Mouse (Mus musculus) embryonic facial prominence, embryonic 13.5 days (tissue): Measurements from ENCODE around the gene Lmntd1. TPM values are rescaled to one million over a fixed set of nuclear protein-coding genes. Genes with fewer than 3 reads are reported as not detected.

Experiments used
- ATAC-seq: fragments of 200-750 bp; cut with Nextera tagmentation; 2 replicates; pipeline ENCODE4 v1.8.0; 2017; ENCODE audit warnings: low read depth; ENCODE audit not compliant: insufficient number of reproducible peaks, insufficient read depth, low FRiP score, low TSS enrichment
- H3K27ac ChIP-seq: fragments of 300-500 bp; sonication (generic); 2 replicates; pipeline ENCODE4 v1.5.1; 2015; ENCODE audit warnings: moderate library complexity, mild to moderate bottlenecking, inconsistent platforms
- H3K27me3 ChIP-seq: fragments of 300-500 bp; sonication (generic); 2 replicates; pipeline ENCODE4 v1.6.1; 2015; ENCODE audit warnings: mild to moderate bottlenecking, inconsistent platforms
- H3K36me3 ChIP-seq: fragments of 300-500 bp; sonication (generic); 2 replicates; pipeline ENCODE4 v1.6.1; 2015; ENCODE audit warnings: mild to moderate bottlenecking, inconsistent platforms
- H3K4me1 ChIP-seq: fragments of 300-500 bp; sonication (generic); 2 replicates; pipeline ENCODE4 v1.6.1; 2015; ENCODE audit warnings: inconsistent platforms
- H3K4me2 ChIP-seq: fragments of 300-500 bp; sonication (generic); 2 replicates; pipeline ENCODE4 v1.6.1; 2015; ENCODE audit warnings: moderate library complexity, mild to moderate bottlenecking, inconsistent platforms
- H3K4me3 ChIP-seq: fragments of 300-500 bp; sonication (generic); 2 replicates; pipeline ENCODE4 v1.5.1; 2015; ENCODE audit warnings: mild to moderate bottlenecking, inconsistent platforms
- H3K9ac ChIP-seq: fragments of 300-500 bp; sonication (generic); 2 replicates; pipeline ENCODE4 v1.6.1; 2015; ENCODE audit warnings: mild to moderate bottlenecking, inconsistent platforms
- H3K9me3 ChIP-seq: fragments of 300-500 bp; sonication (generic); 2 replicates; pipeline ENCODE4 v1.6.1; 2016; ENCODE audit warnings: inconsistent platforms
- WGBS: fragments of 180-500 bp; shearing (Covaris S2); methylation state at CpG from one replicate; pipeline ENCODE4 v1.1.7; 2015; ENCODE audit warnings: mixed read lengths; 5-methylcytosine and 5-hydroxymethylcytosine counted together
- polyA plus RNA-seq: library from polyadenylated mRNA; unstranded; fragments of >200 nt; fragmentation: Nextera tagmentation; extraction: Ambion mirVana; gene quantifications from 2 replicates; pipeline ENCODE4 v1.2.1, GENCODE M21; 2015

The Lmntd1 gene
- polyA plus RNA-seq, 1 experiment from 2014 or later: 0.41 TPM

DNA sequence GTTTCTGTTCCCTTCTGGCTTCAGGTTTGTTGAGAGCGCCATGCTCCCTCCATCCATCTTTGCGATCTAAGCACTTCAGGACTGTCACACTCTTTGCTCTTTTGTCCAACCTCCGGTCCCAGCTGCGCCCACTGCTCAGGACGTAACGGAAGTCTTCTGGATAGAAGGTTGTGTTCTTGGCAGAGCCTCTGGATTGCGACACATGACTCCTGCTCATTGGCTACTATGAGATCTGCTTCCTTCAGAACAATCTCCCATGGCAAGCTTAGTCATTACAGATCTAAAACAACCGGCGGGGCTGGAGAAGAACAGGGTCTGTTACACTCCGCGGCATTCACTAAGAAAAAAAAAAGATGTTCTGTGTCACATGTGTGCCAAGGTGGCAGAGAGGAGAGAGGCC lies 247.6 kb downstream of the Lmntd1 start:
- H3K4me3 ChIP-seq: no peak overlapping the region
- ATAC-seq: no peak
- H3K27ac ChIP-seq: no peak overlapping the region
- H3K9me3 ChIP-seq: no peaks in the 10 kb centered on the region
- peaks cover 3% of the 10 kb centered on the region; the same call in 1 of the 2 replicates for H3K27me3 ChIP-seq
- H3K4me2 ChIP-seq: no peak overlapping the region
- H3K4me1 ChIP-seq: peaks cover 28% of the 10 kb centered on the region
- no peaks in the 10 kb centered on the region for H3K36me3 ChIP-seq
- H3K9ac ChIP-seq: no peak overlapping the region
- 94% methylated on average over 11 of the region's 11 CpGs for WGBS

DNA sequence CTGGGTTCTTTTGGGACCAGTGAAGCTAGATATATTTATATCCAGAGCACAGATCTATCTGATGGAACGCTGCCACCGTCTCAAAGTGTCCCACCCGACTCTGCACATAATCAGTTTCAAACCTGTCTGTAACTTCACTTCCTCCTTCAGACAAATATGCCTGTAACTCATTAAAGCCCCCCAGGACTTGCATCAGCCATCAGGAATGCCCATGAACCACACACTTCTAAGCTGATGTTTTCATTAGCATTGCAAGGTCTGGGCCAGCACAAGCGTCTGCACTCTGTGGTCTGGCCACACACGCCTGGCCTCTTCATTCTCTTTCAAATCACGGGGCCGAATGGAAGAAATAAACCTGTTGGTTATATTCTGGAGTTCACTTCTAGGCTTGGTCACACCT lies 250.4 kb downstream of the Lmntd1 start:
- ATAC-seq: no peak
- Histone ChIP-seq H3K27ac (0 out of 2 replicates have a peak overlapping the region, but pooled peaks have one; percentile 17), H3K9ac (no peak overlapping the region), H3K4me3 (no peak overlapping the region), H3K27me3 (peaks cover 4% of the 10 kb centered on the region; the same call in 1 of the 2 replicates), H3K36me3 (no peaks in the 10 kb centered on the region), H3K4me1 (peaks cover 40% of the 10 kb centered on the region), H3K9me3 (no peaks in the 10 kb centered on the region), H3K4me2 (no peak overlapping the region)
- 28% methylated on average over 7 of the region's 7 CpGs for WGBS

DNA sequence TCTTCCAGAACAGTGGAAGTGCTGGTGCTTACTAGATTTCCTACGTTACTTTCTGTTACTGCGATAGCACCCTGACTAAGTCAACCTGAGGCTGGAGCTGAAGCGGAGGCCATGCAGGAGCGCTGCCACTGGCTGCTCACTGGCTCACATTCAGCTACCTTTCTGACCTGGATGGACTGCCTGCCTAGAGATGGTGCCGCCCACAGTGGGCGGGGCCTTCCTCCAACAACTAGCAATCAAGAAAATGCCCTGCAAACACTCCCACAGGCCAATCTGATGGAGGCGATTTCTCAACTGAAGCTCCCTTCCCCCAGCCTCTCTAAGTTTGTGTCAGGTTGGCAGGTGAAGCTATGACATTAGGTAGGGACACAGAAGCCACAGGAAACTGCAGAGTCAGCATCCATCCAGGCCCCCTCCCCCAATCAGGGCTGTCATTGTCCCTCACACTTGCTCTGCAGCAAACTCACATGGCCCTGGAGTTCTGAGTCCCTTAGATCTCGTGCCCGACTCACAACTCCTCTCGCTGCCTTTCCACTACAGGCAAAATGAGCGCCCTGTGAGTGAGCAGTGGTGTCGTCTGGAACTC lies 252.9 kb downstream of the Lmntd1 start:
- ATAC-seq: no peak
- Histone ChIP-seq H3K27ac (0 out of 2 replicates have a peak overlapping the region, but pooled peaks have one; percentile 39), H3K9ac (no peak overlapping the region), H3K4me1 (peaks cover 61% of the 10 kb centered on the region), H3K36me3 (no peaks in the 10 kb centered on the region), H3K4me3 (no peak overlapping the region), H3K9me3 (no peaks in the 10 kb centered on the region), H3K27me3 (peaks cover 4% of the 10 kb centered on the region; the same call in 1 of the 2 replicates), H3K4me2 (no peak overlapping the region)
- WGBS: 59% methylated on average over 12 of the region's 12 CpGs

DNA sequence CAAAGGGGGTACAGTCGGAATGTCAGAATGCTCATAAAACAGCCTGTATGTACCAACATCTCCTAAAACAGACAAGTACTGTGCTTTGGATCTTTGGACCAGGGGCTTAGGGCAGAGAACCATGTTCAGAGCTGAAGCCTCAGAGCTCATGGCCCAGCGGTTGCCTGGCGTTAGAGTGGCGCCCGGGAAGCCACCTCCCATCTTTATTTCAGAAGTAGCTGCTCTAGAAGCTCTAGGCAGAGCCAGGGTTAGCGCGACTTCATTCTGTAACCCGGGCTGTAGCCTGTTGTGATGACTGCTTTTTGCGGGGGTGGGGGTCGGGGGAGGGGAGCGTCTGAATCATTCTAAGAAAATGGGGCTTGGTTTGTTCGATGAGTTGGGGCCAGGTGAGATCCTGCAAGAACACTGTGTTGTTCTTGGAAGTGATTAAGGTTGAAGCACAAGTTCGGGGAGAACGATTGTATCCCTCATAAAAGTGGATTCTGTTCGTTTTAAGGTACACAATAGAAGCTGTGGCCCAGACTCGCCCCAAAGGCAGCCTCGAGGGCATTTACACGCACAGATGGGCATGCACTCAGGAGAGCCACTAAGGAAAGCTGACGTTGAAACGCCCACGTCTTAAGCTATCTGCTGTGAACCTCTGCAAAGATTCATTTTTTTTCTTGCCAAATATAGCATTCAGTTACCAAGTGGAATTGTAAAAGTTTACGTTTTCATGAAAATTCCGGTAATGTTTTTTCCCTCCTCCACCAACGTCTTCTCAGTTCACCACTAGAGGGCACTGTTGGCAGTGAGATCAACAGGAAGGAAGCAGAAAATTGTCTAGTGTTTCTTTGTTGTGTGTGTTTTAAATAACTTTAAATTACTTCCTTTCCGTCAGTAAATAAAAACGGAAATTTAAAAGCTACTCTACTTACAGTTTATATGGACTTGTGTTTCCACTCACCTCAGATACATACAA lies 254.4 kb downstream of the Lmntd1 start:
- no peaks in the 10 kb centered on the region for H3K36me3 ChIP-seq
- H3K9me3 ChIP-seq: no peaks in the 10 kb centered on the region
- H3K9ac ChIP-seq: no peak overlapping the region
- peak overlapping the region; percentile 40 for H3K4me2 ChIP-seq
- no peak for ATAC-seq
- WGBS: 35% methylated on average over 26 of the region's 26 CpGs
- peaks cover 4% of the 10 kb centered on the region; the same call in 1 of the 2 replicates for H3K27me3 ChIP-seq
- H3K4me1 ChIP-seq: peaks cover 61% of the 10 kb centered on the region
- peak overlapping the region; percentile 57; the same call in 1 of the 2 replicates for H3K27ac ChIP-seq
- no peak overlapping the region for H3K4me3 ChIP-seq

DNA sequence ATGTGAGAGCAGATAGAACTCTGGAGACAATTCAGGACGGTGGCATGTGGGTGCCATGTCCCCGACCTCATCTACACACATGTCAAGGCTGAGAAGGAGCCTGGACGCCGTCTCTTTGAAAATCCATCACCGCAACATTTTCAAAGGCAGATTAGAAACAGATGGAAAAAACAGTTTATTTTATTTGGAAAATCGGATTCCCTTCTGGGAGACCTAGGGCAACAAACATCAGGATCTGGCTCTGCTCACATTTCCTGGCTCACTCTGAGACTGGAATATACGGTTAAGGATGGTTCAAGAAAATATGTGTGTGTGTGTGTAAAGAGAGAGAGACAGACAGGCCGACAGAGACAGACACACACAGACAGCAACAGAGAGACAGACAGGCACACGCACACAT lies 256.1 kb downstream of the Lmntd1 start:
- Histone ChIP-seq H3K4me3 (no peak overlapping the region), H3K27ac (peak overlapping the region; percentile 85), H3K27me3 (peaks cover 4% of the 10 kb centered on the region; the same call in 1 of the 2 replicates), H3K9ac (no peak overlapping the region), H3K4me2 (peak overlapping the region; percentile 1; the same call in 1 of the 2 replicates), H3K9me3 (no peaks in the 10 kb centered on the region), H3K36me3 (no peaks in the 10 kb centered on the region), H3K4me1 (peaks cover 49% of the 10 kb centered on the region)
- ATAC-seq: no peak
- 24% methylated on average over 9 of the region's 9 CpGs for WGBS

DNA sequence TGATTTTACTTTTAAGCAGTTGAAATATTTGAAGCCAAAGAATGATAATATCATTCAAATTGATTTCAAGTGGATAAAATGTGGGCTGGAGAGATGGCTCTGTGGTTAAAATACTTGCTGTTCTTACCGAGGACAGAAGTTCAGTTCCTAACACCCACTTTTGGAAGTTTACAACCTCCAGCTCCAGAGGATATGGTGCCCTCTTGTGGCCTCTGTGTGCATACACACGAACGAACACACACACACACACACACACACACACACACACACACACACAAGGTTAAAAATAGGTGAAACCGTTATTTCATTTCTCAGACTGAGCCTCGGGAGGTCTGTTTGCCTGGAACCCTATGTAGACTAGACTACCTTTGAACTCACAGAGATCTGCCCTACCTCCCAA lies 260.3 kb downstream of the Lmntd1 start:
- H3K36me3 ChIP-seq: no peaks in the 10 kb centered on the region
- H3K4me2 ChIP-seq: no peak overlapping the region
- H3K4me3 ChIP-seq: no peak overlapping the region
- no peaks in the 10 kb centered on the region for H3K27me3 ChIP-seq
- H3K4me1 ChIP-seq: peaks cover 36% of the 10 kb centered on the region
- no peak overlapping the region for H3K27ac ChIP-seq
- no peak for ATAC-seq
- WGBS: 86% methylated on average over 5 of the region's 5 CpGs
- no peak overlapping the region for H3K9ac ChIP-seq
- no peaks in the 10 kb centered on the region for H3K9me3 ChIP-seq

DNA sequence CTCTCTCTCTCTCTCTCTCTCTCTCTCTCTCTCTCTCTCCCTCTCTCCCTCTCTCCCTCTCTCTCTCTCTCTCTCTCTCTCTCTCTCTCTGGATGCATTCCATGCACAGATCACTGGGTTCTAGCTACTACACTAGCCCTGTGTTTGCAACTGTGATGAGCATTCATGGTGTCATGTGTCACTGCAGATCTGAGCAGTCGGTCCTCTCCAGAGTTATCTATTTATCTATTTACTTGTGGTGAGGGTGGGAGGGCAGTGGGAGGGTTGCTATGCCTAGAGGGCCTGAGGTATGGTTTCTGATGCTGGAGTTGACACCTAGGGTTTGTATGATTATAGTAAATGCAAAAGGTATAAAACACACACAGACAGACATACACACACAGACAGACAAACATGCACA lies 261.4 kb downstream of the Lmntd1 start:
- no peaks in the 10 kb centered on the region for H3K9me3 ChIP-seq
- H3K4me1 ChIP-seq: peaks cover 25% of the 10 kb centered on the region
- 4% methylated on average over 1 of the region's 1 CpGs for WGBS
- H3K27me3 ChIP-seq: no peaks in the 10 kb centered on the region
- no peak overlapping the region for H3K9ac ChIP-seq
- H3K27ac ChIP-seq: no peak overlapping the region
- ATAC-seq: no peak
- no peak overlapping the region for H3K4me3 ChIP-seq
- H3K36me3 ChIP-seq: no peaks in the 10 kb centered on the region
- no peak overlapping the region for H3K4me2 ChIP-seq

DNA sequence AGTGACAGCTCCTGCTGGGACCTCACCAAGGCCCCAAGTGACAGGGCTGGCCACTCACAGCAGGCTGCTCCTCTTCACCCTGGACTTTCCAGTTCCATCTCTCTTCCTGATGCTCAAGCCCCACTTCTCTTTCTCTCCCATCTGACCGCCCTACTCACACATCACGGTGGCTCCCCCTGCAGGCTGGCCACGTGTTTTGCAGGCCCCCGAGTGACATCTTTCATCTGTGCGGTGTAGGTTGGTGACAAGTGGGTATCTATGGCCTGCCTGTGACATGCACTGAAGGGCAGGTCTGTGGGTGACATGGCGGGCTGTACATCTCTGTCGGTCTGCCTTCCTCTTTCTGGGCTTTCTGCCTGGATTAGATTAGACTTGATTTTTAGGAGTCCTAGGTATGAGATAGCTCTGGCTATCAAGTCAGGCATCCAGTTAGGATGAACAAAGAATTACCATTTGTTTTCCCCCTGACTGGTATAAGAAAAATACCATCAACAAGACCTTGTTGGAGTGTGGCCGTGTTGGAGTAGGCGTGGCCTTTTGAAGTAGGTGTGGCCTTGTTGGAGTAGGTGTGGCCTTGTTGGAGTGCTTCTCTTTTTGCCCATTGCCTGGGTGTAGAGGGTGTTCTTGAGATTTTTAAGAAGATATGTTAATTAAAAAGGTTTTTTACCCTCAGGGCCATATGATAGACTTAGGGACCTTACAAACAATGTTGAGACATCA lies 265.8 kb downstream of the Lmntd1 start:
- Histone ChIP-seq H3K27ac (no peak overlapping the region), H3K9ac (no peak overlapping the region), H3K36me3 (no peaks in the 10 kb centered on the region), H3K4me2 (no peak overlapping the region), H3K4me1 (peaks cover 15% of the 10 kb centered on the region; the same call in 1 of the 2 replicates), H3K4me3 (no peak overlapping the region), H3K9me3 (no peaks in the 10 kb centered on the region), H3K27me3 (no peaks in the 10 kb centered on the region)
- WGBS: 67% methylated on average over 9 of the region's 9 CpGs
- no peak for ATAC-seq

DNA sequence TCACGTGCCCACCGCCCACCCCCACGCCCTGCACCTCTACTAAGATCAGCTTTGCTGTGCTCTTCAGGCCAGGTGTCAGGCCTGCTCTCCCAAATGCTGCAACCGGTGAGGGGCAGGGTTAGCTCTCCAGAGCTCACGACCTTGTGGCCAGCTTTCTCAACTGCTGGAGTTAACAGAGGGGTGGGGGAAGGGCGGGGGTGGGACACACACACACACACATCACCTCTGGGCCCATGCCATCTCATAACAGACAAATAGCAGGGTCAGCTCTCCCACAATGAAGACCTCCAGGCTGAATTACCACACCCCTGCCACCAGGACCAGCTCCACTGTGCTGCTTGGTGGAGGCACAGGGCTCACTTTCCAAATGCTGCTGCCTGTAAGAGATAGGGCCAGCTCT lies 266.5 kb downstream of the Lmntd1 start:
- Histone ChIP-seq H3K36me3 (no peaks in the 10 kb centered on the region), H3K9me3 (no peaks in the 10 kb centered on the region), H3K27me3 (no peaks in the 10 kb centered on the region), H3K9ac (no peak overlapping the region), H3K4me3 (no peak overlapping the region), H3K4me1 (peaks cover 15% of the 10 kb centered on the region; the same call in 1 of the 2 replicates), H3K4me2 (no peak overlapping the region), H3K27ac (no peak overlapping the region)
- ATAC-seq: no peak
- WGBS: 65% methylated on average over 6 of the region's 6 CpGs

DNA sequence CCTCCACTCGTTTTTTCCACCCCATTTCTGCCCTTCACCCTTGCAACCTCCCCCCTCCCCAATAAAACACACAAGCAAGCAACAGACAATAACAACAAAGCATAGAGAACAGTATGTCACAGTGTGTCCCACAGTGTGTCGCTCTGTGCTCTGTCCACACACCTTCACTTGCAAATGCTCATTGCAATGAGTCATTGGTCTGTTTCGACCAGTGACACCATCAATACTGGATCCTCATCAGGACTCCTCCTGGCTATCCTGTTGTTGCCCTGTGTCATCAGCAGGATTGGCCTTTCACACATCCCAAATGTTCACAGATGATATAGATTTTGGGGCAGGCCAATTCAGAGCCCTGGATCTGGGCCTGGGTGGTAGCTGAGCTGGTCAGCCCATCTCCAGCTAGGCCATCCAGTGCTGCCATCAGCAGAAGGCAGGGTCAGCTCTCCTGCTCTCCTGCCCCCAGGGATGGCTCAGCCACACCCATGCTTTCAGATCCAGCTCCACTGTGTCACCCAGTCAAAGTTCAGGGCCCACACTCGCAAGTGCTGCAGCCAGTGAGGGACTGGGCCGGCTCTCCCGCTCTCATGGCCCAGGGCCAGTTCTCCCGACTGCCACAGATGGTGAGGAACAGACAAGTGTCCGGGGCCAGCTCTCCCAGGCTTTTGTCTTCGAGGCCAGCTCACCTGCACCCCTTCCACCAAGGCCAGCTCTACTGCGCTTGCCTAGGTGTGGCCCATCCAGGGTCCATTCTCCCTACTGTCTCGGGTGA lies 267.1 kb downstream of the Lmntd1 start:
- Histone ChIP-seq H3K27me3 (no peaks in the 10 kb centered on the region), H3K9ac (no peak overlapping the region), H3K4me3 (no peak overlapping the region), H3K36me3 (no peaks in the 10 kb centered on the region), H3K4me2 (no peak overlapping the region), H3K9me3 (no peaks in the 10 kb centered on the region), H3K4me1 (peaks cover 11% of the 10 kb centered on the region; the same call in 1 of the 2 replicates), H3K27ac (no peak overlapping the region)
- WGBS: 76% methylated on average over 11 of the region's 11 CpGs
- ATAC-seq: no peak

DNA sequence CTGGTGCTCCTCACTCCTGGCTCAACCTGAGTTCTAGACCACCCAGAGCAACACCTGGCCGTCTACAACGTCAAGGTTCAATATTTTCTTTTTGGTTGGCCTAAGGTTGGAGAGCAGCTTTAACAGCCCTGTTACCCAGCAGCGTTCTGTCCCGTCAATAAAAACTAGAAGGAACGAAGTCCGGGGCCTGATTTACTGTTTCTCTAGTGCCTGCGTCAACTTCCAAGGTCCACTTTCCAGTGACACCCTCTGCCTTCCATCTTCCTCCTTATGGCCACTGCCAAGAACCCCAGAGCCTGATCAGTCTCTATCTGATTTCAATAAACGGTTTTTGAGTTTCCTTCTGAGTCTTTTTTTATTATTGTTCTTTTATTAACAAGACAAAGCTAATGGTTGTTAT lies 267.8 kb downstream of the Lmntd1 start:
- no peak overlapping the region for H3K27ac ChIP-seq
- no peak overlapping the region for H3K4me2 ChIP-seq
- 84% methylated on average over 8 of the region's 8 CpGs for WGBS
- H3K27me3 ChIP-seq: no peaks in the 10 kb centered on the region
- no peak overlapping the region for H3K4me3 ChIP-seq
- peaks cover 4% of the 10 kb centered on the region; the same call in 1 of the 2 replicates for H3K4me1 ChIP-seq
- ATAC-seq: no peak
- no peaks in the 10 kb centered on the region for H3K36me3 ChIP-seq
- H3K9me3 ChIP-seq: no peaks in the 10 kb centered on the region
- no peak overlapping the region for H3K9ac ChIP-seq
